Mouse (Mus musculus): ENCODE data around the gene Heatr9.

DNA sequence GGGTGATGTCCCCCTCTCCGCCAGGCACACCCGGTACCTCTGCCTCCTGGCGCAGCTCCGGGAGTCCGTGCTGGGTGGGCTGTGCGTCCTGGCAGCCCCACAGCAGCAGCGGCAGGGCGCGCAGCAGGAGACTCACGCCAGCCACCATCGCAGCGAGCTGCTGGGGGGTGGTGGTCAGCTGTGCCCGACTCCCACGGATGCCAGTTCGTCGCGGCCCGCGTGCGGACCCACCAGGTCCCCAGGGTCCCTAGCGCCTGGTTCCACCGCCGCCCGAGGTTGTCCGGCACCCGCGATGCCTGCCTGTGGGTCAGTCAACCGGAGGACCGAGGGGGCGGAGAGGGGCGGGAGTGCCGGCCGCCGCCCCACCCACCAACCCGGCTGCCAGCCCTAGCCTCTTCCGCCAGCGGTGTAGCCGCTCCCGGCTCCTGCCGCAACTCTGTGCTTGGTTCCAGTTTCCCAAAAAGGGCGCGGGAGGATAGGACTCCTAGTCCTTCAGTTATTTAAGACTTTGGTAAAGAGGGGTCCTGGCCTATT, 59.2 kb downstream of the Heatr9 start, which contains the start of gene Mmp28:
- TF ChIP-seq CTCF (IDR thresholded peaks at IDR 0.05; ENCODE audit: extremely low read depth, insufficient read depth, low read length) = no peak
- no peak for TF ChIP-seq POLR2A (IDR thresholded peaks at IDR 0.05; ENCODE audit: extremely low read depth, insufficient read depth, low read length)

Data from cortical plate, adult 2 months (tissue).